Mouse (Mus musculus) brain, embryonic 14.5 days (tissue): ENCODE data around the gene Fancl.

Source experiments
- CTCF ChIP-seq: fragments of 200-500 bp; IDR thresholded peaks from 2 replicates; pipeline ENCODE4 v1.5.1; 2012; ENCODE audit warnings: inconsistent platforms, mild to moderate bottlenecking, moderate library complexity, borderline replicate concordance; ENCODE audit not compliant: insufficient read depth, insufficient read length; ENCODE audit errors: extremely low read depth
- POLR2A ChIP-seq: fragments of 200-500 bp; IDR thresholded peaks from 2 replicates; pipeline ENCODE4 v1.6.1; 2012; ENCODE audit warnings: mild to moderate bottlenecking, inconsistent platforms, borderline replicate concordance; ENCODE audit not compliant: poor library complexity, insufficient read depth, insufficient read length, severe bottlenecking; ENCODE audit errors: extremely low read depth

DNA sequence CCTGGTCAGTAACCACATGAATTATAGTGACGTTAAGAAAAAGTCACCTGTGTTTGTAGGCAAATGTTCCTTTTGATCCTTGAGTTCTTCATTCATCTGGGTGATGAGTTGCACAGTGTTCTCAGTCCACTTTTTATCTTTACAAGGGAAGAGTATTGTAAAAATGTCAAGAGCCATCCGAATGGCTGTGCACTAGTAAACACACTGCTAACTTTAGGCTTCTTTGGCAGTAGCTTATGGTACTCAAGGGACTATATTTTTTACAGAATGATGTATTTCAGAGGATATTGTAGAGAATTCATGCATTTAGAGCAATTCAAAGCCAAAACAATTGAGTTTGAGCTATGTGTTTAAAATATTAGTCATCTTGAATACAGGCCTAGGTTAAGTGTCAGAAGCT, 35.5 kb downstream of the Fancl start:
- no peak for TF ChIP-seq CTCF
- TF ChIP-seq POLR2A: no peak
